Mouse (Mus musculus) CH12.LX (cell line): ENCODE results near the gene Gm21188. TPM values are rescaled to one million over a fixed set of nuclear protein-coding genes. Genes with fewer than 3 reads are reported as not detected.
"Not testable (repeated sequence)": the region's sequence is repeated elsewhere in the genome, so short reads cannot be mapped to it uniquely, and the experiment has no call there.

Source experiments
- DNase-seq: peaks from one replicate; pipeline ENCODE4 v3.0.0-alpha.2; 2013; ENCODE audit errors: extremely low read depth
- H3K27ac ChIP-seq: 2 replicates; pipeline ENCODE4 v1.5.1; 2012; ENCODE audit warnings: low read depth, mild to moderate bottlenecking, control low read depth, moderate library complexity; ENCODE audit not compliant: insufficient read depth
- H3K27me3 ChIP-seq: replicated peaks from 2 replicates; pipeline ENCODE3; 2012; ENCODE audit warnings: inconsistent platforms
- H3K36me3 ChIP-seq, 2 experiments: replicated peaks in 1 of 2; 2 replicates each; pipeline versions ENCODE3 to v1.6.1; 2012; ENCODE audit warnings: inconsistent platforms in 1 of 2, low read length in 1 of 2, mild to moderate bottlenecking in 1 of 2, mixed read lengths in 1 of 2, moderate library complexity in 1 of 2; ENCODE audit not compliant: control insufficient read depth in 1 of 2, insufficient read depth in 1 of 2
- H3K4me1 ChIP-seq, 2 experiments: 2 replicates each; pipeline ENCODE4 v1.6.1; 2012; ENCODE audit warnings: inconsistent platforms in 1 of 2, moderate library complexity in 1 of 2; ENCODE audit not compliant: insufficient read depth in 2 of 2, control insufficient read depth in 1 of 2
- H3K4me2 ChIP-seq: 2 replicates; pipeline ENCODE4 v1.6.1; 2012; ENCODE audit warnings: low read depth, mild to moderate bottlenecking, control low read depth; ENCODE audit not compliant: poor library complexity, insufficient read depth, severe bottlenecking
- H3K4me3 ChIP-seq, 3 experiments: fragments of 150-350 bp in 1 of 3; sonication (generic) in 1 of 3; replicated peaks in 1 of 3; 2 replicates each; pipeline versions ENCODE3 to v1.5.1; 2011 to 2012; ENCODE audit warnings: low read depth in 2 of 3, low read length in 2 of 3, mild to moderate bottlenecking in 2 of 3, moderate library complexity in 2 of 3, control low read depth in 1 of 3, improper control_type of control experiment in 1 of 3, inconsistent platforms in 1 of 3, mixed read lengths in 1 of 3; ENCODE audit not compliant: poor library complexity in 1 of 3
- H3K79me2 ChIP-seq: replicated peaks from 2 replicates; pipeline ENCODE4 v1.6.1; 2012; ENCODE audit warnings: mild to moderate bottlenecking, moderate library complexity; ENCODE audit not compliant: control insufficient read depth, poor library complexity, insufficient read depth, severe bottlenecking; ENCODE audit errors: extremely low read depth
- H3K9ac ChIP-seq: 2 replicates; pipeline ENCODE4 v1.6.1; 2012; ENCODE audit warnings: low read depth, mild to moderate bottlenecking, control low read depth, moderate library complexity; ENCODE audit not compliant: insufficient read depth
- H3K9me3 ChIP-seq: replicated peaks from 2 replicates; pipeline ENCODE3; 2012; ENCODE audit warnings: low read length, inconsistent platforms, mixed read lengths
- CTCF ChIP-seq, 2 experiments: IDR thresholded peaks in 1 of 2; conservative IDR thresholded peaks in 1 of 2; 2 replicates each; pipeline ENCODE4 v1.5.1; 2011 to 2012; ENCODE audit warnings: low read depth in 2 of 2, low read length in 2 of 2, improper control_type of control experiment in 1 of 2, inconsistent platforms in 1 of 2, mild to moderate bottlenecking in 1 of 2, moderate library complexity in 1 of 2
- SMC3 ChIP-seq: IDR thresholded peaks from 2 replicates; pipeline ENCODE4 v1.6.1; 2011; ENCODE audit warnings: low read depth, low read length, improper control_type of control experiment
- dilution Hi-C: fragments of 300-500 bp; cut with MboI; formaldehyde crosslinking; loops from 2 replicates; pipeline ENCODE4 v1.14.3; 2020; ENCODE audit warnings: low sequenced_read_pairs; ENCODE audit not compliant: extremely low pct_unique_long_range_greater_than_20kb, extremely low pct_ligation_motif_present
- in situ Hi-C: fragments of 300-500 bp; cut with MboI; formaldehyde crosslinking; loops from 3 replicates; pipeline ENCODE4 v1.14.3; 2019; ENCODE audit warnings: low sequenced_read_pairs, low pct_ligation_motif_present, low pct_unique_long_range_greater_than_20kb, mixed read lengths
- polyA plus RNA-seq: library from polyadenylated mRNA; unstranded; fragments of >175 nt; gene quantifications from 2 replicates; pipeline ENCODE4 v1.2.1, GENCODE M21; 2012; ENCODE audit warnings: low read depth; ENCODE audit not compliant: insufficient read length
- total RNA-seq, 2 experiments: library from RNA; depleted of rRNA; stranded (reverse); fragments of 300-350 nt in 1 of 2; fragments of >200 nt in 1 of 2; gene quantifications; 2 replicates each; pipeline ENCODE4 v1.2.3; 2012 to 2014

Gm21188 gene
- total and polyA plus RNA-seq, 3 experiments: 0.82 to 1.5 (median 1.2) TPM

DNA sequence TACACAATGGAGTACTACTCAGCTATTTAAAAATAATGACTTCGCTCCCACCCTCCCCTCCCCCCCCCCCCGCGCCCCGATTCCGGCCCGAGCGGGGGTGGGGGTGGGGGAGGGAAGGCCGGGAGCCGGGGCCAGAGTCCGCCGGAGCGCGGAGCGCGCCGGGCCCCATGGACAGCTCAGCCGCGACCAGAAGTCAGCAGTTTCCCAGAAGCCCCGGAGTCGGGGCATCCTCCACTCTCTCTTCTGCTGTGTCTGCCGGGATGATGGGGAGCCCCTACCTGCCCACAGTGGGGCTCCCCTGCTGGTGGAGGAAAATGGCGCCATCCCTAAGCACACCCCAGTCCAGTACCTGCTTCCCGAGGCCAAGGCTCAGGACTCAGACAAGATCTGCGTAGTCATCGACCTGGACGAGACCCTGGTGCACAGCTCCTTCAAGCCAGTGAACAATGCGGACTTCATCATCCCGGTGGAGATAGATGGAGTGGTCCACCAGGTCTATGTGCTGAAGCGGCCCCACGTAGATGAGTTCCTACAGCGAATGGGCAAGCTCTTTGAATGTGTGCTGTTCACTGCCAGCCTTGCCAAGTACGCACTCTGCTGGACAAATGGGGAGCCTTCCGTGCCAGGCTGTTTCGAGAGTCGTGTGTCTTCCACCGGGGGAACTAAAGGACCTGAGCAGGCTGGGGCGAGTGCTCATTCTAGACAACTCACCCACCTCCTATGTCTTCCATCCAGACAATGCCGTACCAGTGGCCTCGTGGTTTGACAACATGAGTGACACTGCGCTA lies 5.4 kb downstream of the Gm21188 start:
- H3K27ac ChIP-seq, in situ Hi-C loops, H3K36me3 ChIP-seq, DNase-seq, H3K27me3 ChIP-seq, H3K9ac ChIP-seq, H3K4me2 ChIP-seq, H3K4me1 ChIP-seq, dilution Hi-C loops, H3K79me2 ChIP-seq, H3K9me3 ChIP-seq: not testable (repeated sequence)
- peak overlapping the region in 1 of 3 experiments; percentile 36 for H3K4me3 ChIP-seq

DNA sequence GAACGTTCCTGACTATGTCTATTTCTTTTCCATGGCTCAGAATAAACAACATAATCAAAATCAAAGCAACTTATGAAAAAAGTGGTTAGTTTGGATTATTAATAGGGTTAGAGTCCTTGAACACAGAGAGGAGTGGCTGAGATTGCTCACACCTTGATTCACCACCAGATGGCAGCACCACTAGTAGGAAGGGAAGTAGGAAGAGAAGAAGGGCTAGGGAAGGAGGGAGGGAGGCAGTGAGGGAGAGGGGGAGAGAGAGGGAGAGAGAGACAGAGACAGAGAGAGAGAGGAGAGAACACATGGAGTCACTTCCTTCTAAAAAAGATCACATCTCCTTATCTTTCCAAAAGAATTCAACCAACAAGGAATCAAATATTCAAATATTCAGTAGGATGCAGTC lies 10.8 kb downstream of the Gm21188 start:
- H3K27ac ChIP-seq, H3K27me3 ChIP-seq, H3K79me2 ChIP-seq, dilution Hi-C loops, H3K4me3 ChIP-seq, H3K4me2 ChIP-seq, H3K36me3 ChIP-seq: not testable (repeated sequence)
- peak in 1 of 2 experiments; percentile 33; a peak in 2 of 4 replicates for TF ChIP-seq CTCF (conservative IDR thresholded peaks at IDR 0.05 in 1 of 2, IDR thresholded peaks at IDR 0.05 in 1 of 2; ENCODE audit: low read depth in 2 of 2, low read length in 2 of 2)
- peak; percentile 32 for TF ChIP-seq SMC3
- TF ChIP-seq, all 38 proteins: peak for 2; not testable (repeated sequence) for 36
- peak; percentile 43 for DNase-seq
- H3K4me1 ChIP-seq, H3K9me3 ChIP-seq, in situ Hi-C loops, H3K9ac ChIP-seq: not testable (repeated sequence)

DNA sequence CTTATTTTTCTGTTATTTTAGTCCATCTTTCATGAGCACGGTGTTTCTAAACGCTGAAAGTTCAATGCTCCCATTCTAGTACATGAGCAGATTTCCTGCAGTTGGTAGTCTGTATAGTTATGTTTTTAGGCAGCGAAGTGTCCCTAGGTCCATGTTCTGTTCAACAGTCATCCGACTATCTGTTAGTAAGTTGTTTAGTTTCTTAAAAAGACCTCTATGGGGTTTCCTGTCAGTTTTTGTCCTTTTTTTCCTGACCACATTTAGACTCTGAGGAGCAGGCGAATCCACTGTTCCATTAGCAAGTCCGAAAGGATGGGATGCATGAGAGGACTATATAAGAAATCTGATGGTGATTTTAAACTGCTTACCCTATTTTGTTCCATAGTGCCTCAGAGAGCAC lies 14.1 kb downstream of the Gm21188 start:
- H3K9me3 ChIP-seq, DNase-seq, dilution Hi-C loops, H3K36me3 ChIP-seq, H3K27me3 ChIP-seq, H3K4me3 ChIP-seq, in situ Hi-C loops, H3K27ac ChIP-seq, H3K79me2 ChIP-seq, H3K4me2 ChIP-seq, H3K4me1 ChIP-seq, H3K9ac ChIP-seq: not testable (repeated sequence)

DNA sequence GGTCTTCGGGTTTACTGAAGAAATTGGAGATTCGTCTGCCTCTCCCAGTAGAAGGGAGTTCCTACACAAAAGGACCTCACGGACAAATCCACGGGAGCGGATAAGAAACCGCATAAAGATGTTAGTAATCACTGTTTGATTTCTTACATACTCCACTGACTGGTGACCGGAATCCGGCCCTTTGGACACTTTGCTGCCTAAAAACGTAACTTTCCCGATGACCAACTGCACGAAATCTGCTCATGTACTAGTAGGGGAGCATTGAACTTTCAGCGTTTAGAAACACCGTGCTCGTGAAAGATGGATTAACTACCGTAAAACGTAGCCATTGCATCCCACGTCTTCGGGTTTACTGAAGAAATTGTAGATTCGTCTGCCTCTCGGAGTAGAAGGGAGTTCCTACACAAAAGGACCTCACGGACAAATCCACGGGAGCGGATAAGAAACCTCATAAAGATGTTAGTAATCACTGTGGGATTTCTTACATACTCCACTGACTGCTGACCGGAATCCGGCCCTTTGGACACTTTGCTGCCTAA lies 15.3 kb downstream of the Gm21188 start:
- H3K9ac ChIP-seq, DNase-seq, H3K4me1 ChIP-seq, in situ Hi-C loops, H3K4me2 ChIP-seq, H3K9me3 ChIP-seq, H3K4me3 ChIP-seq, dilution Hi-C loops, H3K79me2 ChIP-seq, H3K36me3 ChIP-seq, H3K27ac ChIP-seq, H3K27me3 ChIP-seq: not testable (repeated sequence)

DNA sequence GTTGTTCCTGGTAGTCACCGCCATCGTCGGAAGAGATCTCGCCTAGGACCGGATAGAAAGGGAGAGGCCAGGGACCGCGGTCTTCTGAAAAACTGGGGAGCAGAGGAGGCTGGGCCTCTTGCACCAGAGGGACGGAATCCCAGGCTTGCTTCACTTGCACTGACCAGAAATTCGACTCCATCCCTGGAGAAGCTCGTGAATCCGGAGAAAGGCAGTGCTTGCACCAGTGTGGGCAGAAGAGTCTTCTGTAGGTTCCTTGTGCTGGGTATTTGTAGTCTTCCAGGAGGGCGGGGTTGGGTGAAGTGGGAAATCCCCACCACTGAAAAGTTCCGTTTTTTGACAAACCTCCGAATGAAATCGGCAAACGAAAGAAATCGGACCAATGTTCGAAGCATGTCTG lies 16.8 kb downstream of the Gm21188 start:
- H3K4me2 ChIP-seq, H3K9me3 ChIP-seq, H3K9ac ChIP-seq, H3K4me1 ChIP-seq, dilution Hi-C loops, H3K27ac ChIP-seq, H3K27me3 ChIP-seq, DNase-seq, H3K79me2 ChIP-seq, in situ Hi-C loops, H3K36me3 ChIP-seq, H3K4me3 ChIP-seq: not testable (repeated sequence)

GRCm38 (mm10) chr13:120034637-120035036 lies 17.4 kb downstream of the Gm21188 start:
- H3K27me3 ChIP-seq, H3K36me3 ChIP-seq, H3K4me3 ChIP-seq, H3K79me2 ChIP-seq, dilution Hi-C loops, H3K9me3 ChIP-seq, H3K4me1 ChIP-seq, H3K4me2 ChIP-seq, H3K9ac ChIP-seq, DNase-seq, in situ Hi-C loops, H3K27ac ChIP-seq: not testable (repeated sequence)
